Mouse (Mus musculus): ENCODE measurements around the gene Gria1.
A peak's percentile ranks its signal among the peaks of the same experiment; 100 is the strongest.

The Gria1 gene

DNA sequence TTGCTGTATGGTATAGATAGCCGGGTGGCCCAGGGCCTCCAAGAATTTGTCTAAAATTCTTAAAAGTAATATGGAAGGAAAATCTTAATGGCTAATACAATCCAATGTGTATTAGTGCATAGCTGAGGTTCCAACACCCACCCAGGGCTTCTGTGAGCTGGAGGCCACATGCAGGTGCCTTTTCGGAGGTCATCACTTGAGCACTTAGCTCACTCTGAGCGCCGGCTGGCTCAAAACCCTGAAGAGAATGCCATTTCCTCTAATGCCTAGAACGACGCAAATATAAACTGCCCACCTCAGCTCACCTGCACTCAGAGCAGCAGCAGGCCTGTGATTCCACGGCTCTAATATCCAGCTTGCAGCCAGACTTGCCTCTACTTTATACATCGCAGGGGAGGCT, 148.9 kb downstream of the Gria1 start:
- no peak for DNase-seq (ENCODE audit: extremely low spot score, low spot score)

DNA sequence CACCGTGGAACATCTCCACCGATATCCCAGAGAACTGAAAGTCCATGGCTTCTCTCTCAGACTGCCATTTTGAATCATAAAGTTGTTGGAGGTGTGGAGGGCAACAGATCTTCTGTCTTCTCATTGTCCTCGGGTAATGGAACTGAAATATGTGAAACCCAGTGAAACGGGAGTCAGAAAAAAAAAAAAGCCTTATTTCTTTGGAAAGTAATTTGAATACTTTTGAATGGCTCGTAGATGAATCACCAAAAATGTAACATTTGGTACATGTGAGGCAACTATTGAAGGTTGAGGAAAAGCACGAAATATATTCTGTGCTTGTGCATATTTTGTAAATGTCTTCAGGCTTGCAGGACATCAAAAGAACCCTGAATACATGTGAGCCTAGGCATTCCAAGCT, 151.7 kb downstream of the Gria1 start:
- no peak for DNase-seq (ENCODE audit: extremely low spot score, low spot score)

DNA sequence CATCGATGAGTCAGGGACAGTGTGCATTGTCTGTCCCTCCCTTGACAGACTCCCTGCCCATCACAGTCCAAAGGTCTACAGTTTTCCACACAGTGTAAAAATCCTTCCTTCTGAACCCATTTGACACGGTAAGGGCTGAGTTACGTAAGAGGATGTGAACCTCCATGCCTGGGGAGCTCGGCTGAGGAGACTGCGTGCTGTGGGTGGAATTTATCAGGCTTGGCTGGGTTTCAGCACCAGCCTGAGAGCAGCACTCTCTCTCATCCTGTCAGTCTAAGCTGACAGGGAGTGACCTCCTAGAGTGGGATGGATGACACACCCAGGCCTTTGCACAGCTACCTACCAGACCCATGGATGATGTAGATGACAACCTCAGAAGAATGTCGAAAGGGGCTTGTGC, 158.9 kb downstream of the Gria1 start:
- no peak for DNase-seq (ENCODE audit: extremely low spot score, low spot score)

DNA sequence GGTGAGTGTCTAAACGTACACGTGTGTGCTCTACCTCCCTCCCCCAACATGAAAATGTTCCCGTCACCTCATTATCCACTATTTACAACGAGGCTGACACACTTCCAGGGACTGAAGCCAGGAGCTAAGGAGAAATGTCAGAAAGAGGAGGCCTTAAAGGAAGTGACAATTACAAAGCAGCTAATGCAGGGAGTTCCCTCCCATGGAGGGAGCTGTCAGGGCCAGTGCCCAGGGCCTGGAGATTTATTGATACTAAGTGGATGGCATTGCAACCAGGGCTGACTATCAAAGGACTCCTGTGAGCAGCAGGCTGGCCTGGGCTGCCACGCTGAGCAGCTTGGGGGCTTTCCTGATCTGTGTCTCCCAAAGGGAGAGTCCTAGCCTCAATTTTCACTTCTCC, 163.0 kb downstream of the Gria1 start:
- no peak for DNase-seq (ENCODE audit: extremely low spot score, low spot score)

DNA sequence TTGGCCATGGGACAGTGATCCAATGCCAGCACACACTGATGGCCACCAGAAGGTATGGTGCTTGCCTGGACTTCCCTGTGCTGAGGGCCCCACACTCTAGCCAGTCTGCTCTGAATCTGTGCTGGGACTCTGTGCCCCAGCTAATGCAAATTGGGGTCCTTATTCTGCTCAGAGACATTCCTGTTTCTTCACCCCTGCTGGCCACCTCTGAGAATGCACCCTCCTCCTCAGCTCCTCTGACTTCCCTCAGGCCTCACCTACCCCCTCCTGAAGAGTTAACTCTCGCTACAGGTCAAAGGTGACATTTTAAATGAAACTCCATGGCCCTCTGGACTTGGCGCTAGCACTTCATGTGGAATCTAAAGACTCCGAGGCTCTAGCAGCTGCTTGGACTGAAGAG, 165.4 kb downstream of the Gria1 start:
- peak; percentile 26 for DNase-seq (ENCODE audit: extremely low spot score, low spot score)

DNA sequence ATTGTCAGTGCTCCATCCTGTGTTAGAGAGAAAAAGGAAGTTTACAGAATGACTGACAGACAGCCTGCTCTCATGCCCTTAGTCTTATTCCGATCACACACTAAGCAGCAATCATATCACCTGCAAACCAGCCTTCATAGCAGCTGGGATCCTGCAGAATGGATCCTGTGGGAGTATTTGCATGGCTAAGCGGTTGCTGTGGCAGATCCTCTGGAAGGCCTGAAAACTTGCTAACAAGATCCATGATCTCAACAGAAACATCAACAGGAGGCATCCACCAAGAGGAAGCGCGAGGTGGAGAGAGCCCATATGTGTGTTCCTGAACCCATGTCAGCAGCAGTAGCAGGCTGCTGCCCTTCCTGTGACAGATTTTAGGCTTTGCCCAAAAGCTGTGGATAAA, 173.0 kb downstream of the Gria1 start:
- DNase-seq (ENCODE audit: extremely low spot score, low spot score): no peak

DNA sequence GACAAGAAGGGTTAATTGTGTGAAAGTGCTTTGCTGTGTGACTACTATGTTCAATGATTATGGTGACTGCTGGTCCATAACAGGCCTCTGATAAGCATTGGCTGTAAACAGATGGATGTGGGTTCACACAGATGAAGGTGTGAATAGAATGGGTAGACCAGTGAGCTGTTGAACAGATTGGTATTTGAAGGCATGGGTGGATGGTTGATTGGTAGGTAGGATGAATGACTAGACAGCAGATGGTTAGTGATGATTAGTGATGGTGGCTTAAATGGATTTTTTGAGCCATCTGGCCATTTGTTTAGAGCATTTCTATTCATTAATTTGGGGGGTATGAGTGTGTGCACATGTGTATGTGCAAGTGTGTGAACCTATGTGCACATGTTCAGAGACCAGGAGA, 173.9 kb downstream of the Gria1 start:
- DNase-seq (ENCODE audit: extremely low spot score, low spot score): no peak

DNA sequence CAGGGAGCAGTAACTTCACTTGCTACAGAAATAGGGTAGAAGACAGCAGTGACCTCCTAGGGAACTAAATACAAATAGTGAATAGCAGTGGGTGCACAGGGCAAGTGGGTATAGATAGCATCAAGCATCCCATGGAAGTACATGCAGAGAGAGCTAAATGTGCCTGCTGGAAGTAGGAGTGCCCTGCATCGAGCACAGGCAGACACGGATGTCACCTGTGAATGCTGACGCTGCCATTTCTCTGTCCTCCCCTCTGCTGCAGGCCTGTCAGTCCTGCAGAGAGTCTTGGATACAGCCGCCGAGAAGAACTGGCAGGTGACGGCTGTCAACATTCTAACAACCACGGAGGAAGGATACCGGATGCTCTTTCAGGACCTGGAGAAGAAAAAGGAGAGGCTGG, 178.2 kb downstream of the Gria1 start:
- DNase-seq (ENCODE audit: extremely low spot score, low spot score): no peak

DNA sequence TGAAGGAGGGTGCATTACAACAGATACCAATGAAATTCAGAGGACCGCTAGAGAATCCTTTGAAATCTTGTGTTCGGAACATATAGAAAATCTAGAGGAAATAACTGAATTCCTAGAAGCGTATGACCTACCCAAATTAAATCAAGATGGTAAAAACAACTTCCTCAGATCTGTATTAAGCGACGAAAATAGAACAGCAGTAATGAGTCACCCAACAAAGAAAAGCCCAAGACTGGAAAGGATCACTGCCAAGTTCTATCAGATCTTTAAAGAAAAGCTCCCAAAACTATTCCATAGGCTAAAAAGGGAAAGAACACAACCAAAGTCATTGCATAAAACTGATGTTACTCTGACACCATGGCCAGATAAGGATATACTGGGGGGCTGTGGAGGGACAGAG, 183.6 kb downstream of the Gria1 start:
- DNase-seq (ENCODE audit: extremely low spot score, low spot score): no peak

DNA sequence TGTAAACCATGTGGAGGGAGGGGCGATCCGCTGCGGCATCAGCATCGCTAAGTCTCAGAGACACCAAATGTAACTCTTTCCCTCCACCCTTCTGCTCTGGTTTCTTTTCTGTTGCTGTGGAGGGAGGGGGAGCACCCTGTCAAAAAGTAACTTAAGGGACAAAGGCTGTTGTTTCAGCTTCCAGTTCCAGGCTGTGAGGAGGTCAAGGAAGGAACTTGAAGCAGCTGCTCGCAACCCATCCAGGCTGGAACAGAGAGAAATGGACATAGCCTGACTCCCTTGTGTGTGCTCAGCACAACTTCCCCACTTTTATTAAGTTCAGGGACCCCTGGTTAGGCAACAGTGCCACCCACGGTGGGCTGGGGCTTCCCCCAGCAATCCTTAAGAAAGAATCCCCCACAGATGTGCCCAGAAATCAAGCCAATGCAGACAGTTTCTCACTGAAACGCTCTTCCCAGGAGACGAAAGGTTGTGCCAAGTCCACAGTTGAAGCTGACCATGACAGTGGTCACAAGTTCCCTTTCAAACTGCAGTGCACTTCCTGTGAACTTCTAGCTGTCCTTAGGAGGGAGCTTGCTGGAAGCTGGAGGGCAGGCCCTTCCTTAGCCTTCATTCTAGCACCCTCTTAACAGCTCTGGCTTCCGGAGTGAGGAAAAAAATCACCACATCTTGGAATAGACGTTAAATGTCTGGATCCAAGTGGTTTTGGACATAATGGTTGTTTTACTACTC, 190.2 kb downstream of the Gria1 start:
- no peak for DNase-seq (ENCODE audit: extremely low spot score, low spot score)

DNA sequence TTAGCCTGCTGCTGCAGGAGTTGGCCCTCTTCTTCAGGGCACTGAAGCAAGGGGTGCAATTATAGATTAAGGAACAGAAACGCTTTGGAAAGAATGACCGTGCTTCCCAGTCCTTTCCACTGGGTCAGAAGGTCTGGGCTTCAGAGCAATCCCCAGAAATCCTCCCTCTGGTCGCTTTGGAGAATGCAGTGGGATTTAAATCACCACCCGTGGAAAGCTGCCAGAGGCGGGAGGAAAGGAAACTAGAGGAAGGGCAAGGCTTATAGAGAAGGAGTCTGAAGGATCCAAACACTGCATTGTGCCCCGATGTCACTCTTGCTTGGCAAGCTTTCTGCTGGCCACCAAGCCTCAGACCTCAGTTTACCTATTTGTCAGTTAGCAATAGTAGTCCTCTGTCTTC, 193.2 kb downstream of the Gria1 start:
- no peak for DNase-seq (ENCODE audit: extremely low spot score, low spot score)

DNA sequence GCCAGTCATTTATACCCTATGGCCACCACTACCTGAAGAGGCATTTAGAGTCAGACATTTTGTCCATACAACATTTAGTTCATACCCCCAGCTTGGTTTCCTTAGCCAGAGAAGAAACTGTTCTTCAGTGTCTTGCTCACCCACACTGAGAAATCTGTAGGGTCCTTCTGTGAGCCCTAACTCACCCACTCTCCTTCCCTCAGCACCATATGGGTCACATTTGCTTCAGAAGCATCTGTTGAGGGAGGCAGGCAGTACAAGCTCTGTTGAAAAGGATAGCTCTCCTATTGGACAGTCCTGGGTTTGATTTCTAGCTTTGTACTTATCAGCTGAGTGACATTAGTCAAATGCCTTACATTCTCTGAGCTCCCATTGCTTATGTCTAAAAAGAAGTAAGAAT, 196.1 kb downstream of the Gria1 start:
- no peak for DNase-seq (ENCODE audit: extremely low spot score, low spot score)

DNA sequence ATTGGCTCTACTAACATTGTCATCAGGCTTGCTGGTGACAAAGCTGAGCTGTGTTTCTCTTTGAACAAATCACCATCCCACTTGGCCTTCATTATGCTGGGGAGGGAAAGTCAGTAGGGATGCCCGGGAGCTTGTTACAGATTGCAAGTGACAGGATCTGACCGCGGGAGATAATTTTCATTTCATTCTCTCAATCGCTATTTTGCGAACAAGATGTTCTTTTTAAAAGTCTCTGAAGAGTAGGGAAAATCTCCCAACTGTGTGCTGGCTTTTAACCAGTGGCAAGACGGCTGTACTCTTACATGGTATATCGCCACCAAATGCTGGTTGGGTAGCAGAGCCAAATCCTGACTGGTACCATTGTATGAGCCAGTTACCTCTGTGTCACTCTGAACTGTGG, 202.9 kb downstream of the Gria1 start:
- no peak for DNase-seq (ENCODE audit: extremely low spot score, low spot score)

DNA sequence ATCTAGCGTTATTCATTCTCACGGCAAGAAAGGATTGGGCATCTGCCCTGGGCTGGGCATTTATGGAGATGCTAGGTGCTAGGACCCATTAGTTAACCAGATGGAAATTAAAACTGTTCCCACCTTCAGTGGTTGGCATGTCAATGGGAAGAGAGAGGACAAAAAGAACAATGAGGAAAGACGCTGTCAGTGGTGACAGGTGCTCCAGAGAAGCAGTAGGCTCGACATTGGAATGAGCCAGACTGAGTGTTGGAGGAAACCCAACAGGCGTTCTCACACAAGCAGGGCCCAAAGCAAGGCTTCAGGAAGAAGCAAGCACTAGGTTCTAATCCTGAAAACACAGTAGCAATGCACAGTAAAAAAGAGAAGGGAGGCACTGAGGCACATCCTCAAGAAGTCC, 203.4 kb downstream of the Gria1 start:
- DNase-seq (ENCODE audit: extremely low spot score, low spot score): no peak

DNA sequence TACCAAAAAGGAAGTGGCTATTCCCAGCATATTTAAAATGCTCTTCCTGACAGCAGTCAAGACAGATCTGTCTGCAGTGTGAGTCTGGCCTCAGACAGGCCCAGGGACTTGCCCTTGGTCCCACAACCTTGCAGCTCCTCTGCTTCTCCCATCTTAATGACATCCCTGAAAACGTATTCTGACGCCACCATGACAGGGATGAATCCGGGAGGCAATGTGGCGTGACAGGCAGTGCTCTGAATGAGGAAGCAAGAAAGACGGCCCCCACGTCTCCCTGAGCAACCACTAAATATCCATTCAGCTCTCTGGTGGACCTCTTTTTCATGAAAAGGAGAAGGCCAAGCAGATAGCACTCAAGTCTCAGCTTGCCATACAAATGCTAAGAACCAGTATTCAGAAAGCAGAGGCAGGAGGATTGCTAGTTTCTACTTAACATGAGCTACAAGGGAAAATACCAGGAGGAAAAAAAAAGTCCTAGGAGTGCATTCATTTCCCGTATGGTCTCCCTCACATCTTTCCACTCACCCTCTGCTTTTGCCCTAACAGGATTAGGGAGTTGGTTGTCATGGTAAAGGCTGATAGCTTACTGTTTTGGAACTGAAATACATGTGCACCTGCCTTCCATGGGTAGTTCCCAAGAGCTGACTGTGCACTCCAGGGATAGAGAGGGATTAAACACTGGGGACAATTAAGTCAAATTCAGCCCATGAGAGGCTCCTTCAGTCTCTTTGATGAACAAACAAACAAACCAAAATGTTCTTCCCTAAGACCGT, 211.8 kb downstream of the Gria1 start:
- no peak for DNase-seq (ENCODE audit: extremely low spot score, low spot score)

DNA sequence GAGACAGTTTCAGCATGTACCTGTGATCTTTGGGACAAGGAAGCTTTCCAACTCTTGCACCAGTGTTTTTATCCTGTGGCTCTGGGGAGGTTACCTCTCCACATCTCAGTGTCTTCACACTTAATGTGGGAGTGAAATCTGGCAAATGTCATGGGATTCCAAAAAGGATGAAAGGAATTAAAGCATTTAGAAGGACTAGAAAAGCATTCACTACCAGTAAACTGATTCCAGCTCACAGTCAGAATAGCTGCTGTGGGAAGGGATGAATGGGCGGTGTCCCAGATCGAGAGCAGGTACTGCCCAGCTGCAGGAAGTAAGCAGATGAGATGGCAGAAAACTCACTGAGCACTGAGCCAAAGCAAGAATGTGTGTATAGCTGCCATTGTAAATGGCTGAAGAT, 224.3 kb downstream of the Gria1 start:
- no peak for DNase-seq (ENCODE audit: extremely low spot score, low spot score)

DNA sequence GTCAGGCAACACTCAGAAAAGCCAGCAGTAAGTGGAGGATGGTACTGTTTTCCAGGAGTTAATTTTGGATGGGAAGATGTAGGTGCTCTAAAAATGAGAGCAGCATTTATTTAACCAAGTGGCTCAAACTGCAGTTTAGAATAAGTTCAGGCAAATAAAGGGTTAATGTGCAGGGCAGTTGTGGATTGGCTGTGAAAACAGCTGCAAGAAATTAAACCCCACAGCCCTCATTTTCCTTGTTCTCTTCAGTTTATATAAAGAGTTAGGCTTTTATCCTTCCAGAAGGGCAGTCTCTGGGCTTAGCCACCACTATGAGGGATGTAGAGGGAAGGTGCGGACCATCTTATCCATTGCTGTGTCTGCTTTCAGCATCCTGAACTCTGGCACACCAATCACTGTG, 225.2 kb downstream of the Gria1 start:
- DNase-seq (ENCODE audit: extremely low spot score, low spot score): no peak

DNA sequence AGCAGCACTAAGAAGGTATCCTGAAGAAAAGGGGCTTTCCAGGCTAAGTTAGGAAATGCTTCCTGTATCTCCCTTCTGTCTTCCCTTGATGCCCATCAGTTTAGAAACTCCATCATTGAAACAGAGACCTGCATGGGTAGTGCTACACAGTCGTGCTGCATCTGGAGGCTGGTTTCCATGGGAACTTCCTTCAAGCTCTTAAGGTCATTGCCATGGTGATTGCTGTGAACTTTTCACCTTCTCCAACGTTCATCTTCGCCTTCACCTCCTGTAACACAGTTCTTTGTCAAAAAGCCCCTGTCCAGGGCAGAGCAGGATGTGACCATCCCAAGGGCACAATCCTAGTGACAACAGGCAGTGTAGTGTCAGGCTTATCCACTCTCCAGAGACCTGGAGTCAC, 228.6 kb downstream of the Gria1 start:
- DNase-seq (ENCODE audit: extremely low spot score, low spot score): peak; percentile 49

DNA sequence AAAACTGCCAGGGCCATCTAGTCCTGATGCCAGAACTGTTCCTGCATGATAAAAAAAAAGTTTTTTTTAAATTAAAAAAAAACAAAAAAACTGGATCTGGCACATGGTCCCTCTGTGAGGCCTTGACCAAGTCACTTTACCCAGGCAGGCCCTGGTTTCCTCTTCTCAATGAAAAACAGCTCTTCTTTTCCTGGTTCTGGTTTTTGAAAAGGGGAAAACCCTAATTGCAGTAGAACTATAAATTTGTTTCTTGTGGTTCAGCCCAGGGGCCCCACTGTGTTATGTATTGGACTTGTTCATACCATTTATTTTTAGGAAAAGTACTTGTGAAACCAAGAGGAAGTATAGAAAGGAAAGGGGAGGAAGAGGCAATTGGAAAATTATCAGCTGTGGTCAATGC, 232.6 kb downstream of the Gria1 start:
- no peak for DNase-seq (ENCODE audit: extremely low spot score, low spot score)

DNA sequence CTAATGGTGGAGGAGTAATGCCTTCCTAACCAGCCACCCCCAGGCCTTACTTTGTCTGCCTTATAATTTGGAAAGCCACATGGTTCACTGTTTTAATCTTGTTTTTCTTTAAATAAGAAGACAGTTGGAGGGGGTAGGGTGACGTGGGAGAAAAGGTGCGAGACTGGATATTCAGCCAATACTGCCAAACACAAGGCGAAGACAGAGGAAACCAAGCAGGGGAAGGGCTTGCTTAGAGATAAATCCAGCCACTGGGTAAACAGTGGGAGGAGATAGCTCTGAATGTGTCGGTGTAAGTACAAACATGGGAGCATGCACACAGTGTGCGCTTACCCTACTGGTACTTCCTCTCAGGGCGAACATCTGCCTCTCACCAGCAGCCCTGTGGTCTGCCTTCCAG, 233.4 kb downstream of the Gria1 start:
- no peak for DNase-seq (ENCODE audit: extremely low spot score, low spot score)

DNA sequence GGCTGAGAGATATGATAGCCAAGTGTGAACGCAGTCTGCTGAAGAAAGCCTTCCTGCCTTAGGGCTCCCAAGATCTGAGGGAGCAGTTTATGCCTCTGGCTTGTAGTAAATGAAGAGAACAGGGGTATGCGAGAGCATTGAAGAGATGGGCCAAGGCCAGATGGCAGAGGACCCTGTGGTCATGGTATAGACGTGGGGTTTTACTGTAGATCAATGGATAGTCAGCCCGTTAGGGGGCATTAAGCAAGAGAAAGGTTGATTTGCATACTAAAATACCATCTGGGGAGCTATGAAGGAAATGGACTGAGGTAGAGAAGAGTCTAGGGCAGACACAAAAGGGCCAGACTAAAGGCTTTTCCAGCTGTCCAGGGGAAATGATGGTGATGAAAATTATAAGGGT, 237.7 kb downstream of the Gria1 start:
- DNase-seq (ENCODE audit: extremely low spot score, low spot score): no peak

DNA sequence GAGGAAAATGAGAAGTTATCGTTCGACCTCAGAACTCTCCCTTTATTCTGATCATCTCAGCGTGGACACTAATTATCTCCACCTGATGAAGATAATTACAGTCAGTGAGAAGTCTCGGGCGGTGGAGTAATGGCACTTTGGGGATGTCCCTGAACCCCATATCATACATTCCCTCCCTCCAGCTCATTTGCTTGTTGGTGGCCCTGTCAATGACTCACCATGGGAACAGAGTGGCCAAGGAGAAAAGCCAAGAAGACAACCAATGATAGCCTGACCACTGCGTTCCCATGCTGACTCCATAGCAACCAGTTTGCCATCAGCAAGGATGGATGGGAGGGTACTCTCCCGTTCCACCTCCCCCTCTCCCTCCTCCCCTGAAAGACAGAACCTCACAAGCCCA, 238.9 kb downstream of the Gria1 start:
- DNase-seq (ENCODE audit: extremely low spot score, low spot score): no peak

DNA sequence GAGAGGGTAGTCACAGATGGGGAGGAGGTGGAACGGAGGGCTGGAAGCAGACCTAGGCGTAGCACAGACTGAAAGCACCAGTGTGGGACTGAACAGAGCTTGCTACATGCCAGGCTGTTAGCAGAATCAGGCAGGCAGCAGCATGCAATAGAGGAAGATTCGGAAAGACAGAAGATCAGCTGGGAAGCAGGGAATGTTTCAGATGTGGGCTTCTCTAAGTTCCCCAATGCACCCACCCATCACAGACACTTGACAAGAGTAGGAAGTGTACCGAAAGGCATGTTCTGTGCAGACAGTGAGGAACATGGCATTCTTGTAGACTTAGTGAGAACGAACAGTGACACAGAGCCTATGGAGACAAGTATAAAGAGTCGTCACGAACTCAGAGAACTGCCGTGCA, 260.5 kb downstream of the Gria1 start:
- no peak for DNase-seq (ENCODE audit: extremely low spot score, low spot score)
